Mouse (Mus musculus) ES-E14 (cell line): ENCODE results near the gene Znrf3.

Source experiments
- CHD2 ChIP-seq: IDR thresholded peaks from 2 replicates; pipeline ENCODE4 v1.6.1; 2014; ENCODE audit warnings: mild to moderate bottlenecking, low read depth, low read length, inconsistent platforms
- HCFC1 ChIP-seq: IDR thresholded peaks from 2 replicates; pipeline ENCODE4 v1.6.1; 2012; ENCODE audit warnings: low read length, inconsistent platforms, borderline replicate concordance; ENCODE audit not compliant: insufficient read depth
- MAFK ChIP-seq: IDR thresholded peaks from 2 replicates; pipeline ENCODE4 v1.6.1; 2014; ENCODE audit warnings: mild to moderate bottlenecking, low read depth, low read length, inconsistent platforms; ENCODE audit not compliant: insufficient read depth
- ZNF384 ChIP-seq: IDR thresholded peaks from 2 replicates; pipeline ENCODE4 v1.6.1; 2012; ENCODE audit warnings: low read depth, low read length, inconsistent platforms

DNA sequence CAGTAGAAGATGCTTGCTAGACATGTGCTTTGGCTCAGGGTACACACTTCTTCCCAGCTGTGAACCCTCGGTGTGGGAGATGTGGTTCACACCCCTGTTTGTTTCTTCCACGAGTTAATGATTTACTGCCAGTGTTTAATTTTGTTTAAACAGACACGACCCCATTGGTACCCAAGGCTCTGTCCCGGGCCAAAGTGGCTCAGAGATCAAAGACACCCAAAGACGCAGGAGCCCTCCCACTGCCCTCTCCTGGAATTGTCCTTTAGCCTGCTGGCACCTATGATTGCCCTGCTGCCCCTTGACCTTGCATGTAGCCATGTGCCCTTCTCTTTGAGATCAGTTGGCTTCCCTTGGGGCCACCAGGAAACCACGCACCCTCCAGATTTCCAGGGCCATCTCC is 7.3 kb upstream of the Znrf3 start:
- TF ChIP-seq CHD2 (no peak), ZNF384 (no peak), MAFK (no peak), HCFC1 (no peak)
